Mouse (Mus musculus) MEL (cell line): ENCODE measurements around the gene Adcy7. TPM values are rescaled to one million over a fixed set of nuclear protein-coding genes. Genes with fewer than 3 reads are reported as not detected.

Experiments used
- DNase-seq: peaks from one replicate; pipeline ENCODE4 v3.0.0; 2011; ENCODE audit warnings: low read depth, low spot score
- H3K27ac ChIP-seq: 2 replicates; pipeline ENCODE4 v1.5.1; 2012; ENCODE audit warnings: low read depth, mild to moderate bottlenecking, control low read depth, low read length, moderate library complexity; ENCODE audit not compliant: control insufficient read depth
- H3K27me3 ChIP-seq, 2 experiments: fragments of 150-350 bp in 1 of 2; sonication (generic) in 1 of 2; 2 replicates each; pipeline ENCODE4 v1.6.1; 2012; ENCODE audit warnings: low read length in 2 of 2, mild to moderate bottlenecking in 2 of 2, improper control_type of control experiment in 1 of 2, moderate library complexity in 1 of 2; ENCODE audit not compliant: insufficient read depth in 2 of 2, control insufficient read depth in 1 of 2
- H3K36me3 ChIP-seq, 2 experiments: 2 replicates each; pipeline ENCODE4 v1.6.1; 2012 to 2014; ENCODE audit warnings: low read length in 2 of 2, improper control_type of control experiment in 1 of 2, inconsistent platforms in 1 of 2, mild to moderate bottlenecking in 1 of 2; ENCODE audit not compliant: insufficient read depth in 2 of 2, control insufficient read depth in 1 of 2
- H3K4me1 ChIP-seq, 2 experiments: fragments of 150-350 bp in 1 of 2; sonication (generic) in 1 of 2; 2 replicates each; pipeline ENCODE4 v1.6.1; 2012; ENCODE audit warnings: low read length in 2 of 2, improper control_type of control experiment in 1 of 2, mild to moderate bottlenecking in 1 of 2; ENCODE audit not compliant: insufficient read depth in 2 of 2, control insufficient read depth in 1 of 2
- H3K4me3 ChIP-seq, 2 experiments: fragments of 150-350 bp in 1 of 2; sonication (generic) in 1 of 2; 2 replicates each; pipeline ENCODE4 v1.5.1; 2012; ENCODE audit warnings: low read depth in 2 of 2, low read length in 2 of 2, mild to moderate bottlenecking in 2 of 2, moderate library complexity in 2 of 2, control low read depth in 1 of 2, improper control_type of control experiment in 1 of 2; ENCODE audit not compliant: control insufficient read depth in 1 of 2, insufficient read depth in 1 of 2
- H3K79me2 ChIP-seq: 2 replicates; pipeline ENCODE4 v1.6.1; 2012; ENCODE audit warnings: mild to moderate bottlenecking, low read length, moderate library complexity; ENCODE audit not compliant: control insufficient read depth, poor library complexity, insufficient read depth
- H3K9ac ChIP-seq: 2 replicates; pipeline ENCODE4 v1.6.1; 2012; ENCODE audit warnings: low read depth, mild to moderate bottlenecking, control low read depth, low read length, moderate library complexity; ENCODE audit not compliant: control insufficient read depth, poor library complexity, severe bottlenecking
- H3K9me3 ChIP-seq: fragments of 150-350 bp; sonication (generic); replicated peaks from 2 replicates; pipeline ENCODE4 v1.6.1; 2012; ENCODE audit warnings: mild to moderate bottlenecking, low read length, improper control_type of control experiment, moderate library complexity; ENCODE audit not compliant: insufficient read depth
- BHLHE40 ChIP-seq: IDR thresholded peaks from 2 replicates; pipeline ENCODE4 v1.6.1; 2012; ENCODE audit warnings: low read depth, mild to moderate bottlenecking, inconsistent platforms, low read length, improper control_type of control experiment, borderline replicate concordance
- CHD2 ChIP-seq: IDR thresholded peaks from 2 replicates; pipeline ENCODE4 v1.6.1; 2011; ENCODE audit warnings: low read length, improper control_type of control experiment
- CTCF ChIP-seq, 3 experiments: IDR thresholded peaks in 2 of 3; conservative IDR thresholded peaks in 1 of 3; 2 replicates each; pipeline ENCODE4 v1.5.1; 2011 to 2012; ENCODE audit warnings: low read length in 3 of 3, low read depth in 2 of 3, mild to moderate bottlenecking in 2 of 3, improper control_type of control experiment in 1 of 3, inconsistent platforms in 1 of 3, mixed read lengths in 1 of 3, moderate library complexity in 1 of 3; ENCODE audit not compliant: control insufficient read depth in 1 of 3, insufficient read depth in 1 of 3, poor library complexity in 1 of 3, severe bottlenecking in 1 of 3
- EP300 ChIP-seq, 2 experiments: IDR thresholded peaks; 2 replicates each; pipeline ENCODE4 v1.6.1; 2011; ENCODE audit warnings: improper control_type of control experiment in 2 of 2, low read length in 2 of 2, low read depth in 1 of 2, mild to moderate bottlenecking in 1 of 2
- ETS1 ChIP-seq: IDR thresholded peaks from 2 replicates; pipeline ENCODE4 v1.6.1; 2012; ENCODE audit warnings: low read depth, mild to moderate bottlenecking, inconsistent platforms, low read length, improper control_type of control experiment, moderate library complexity
- GABPA ChIP-seq: IDR thresholded peaks from 2 replicates; pipeline ENCODE4 v1.6.1; 2012; ENCODE audit warnings: low read depth, mild to moderate bottlenecking, inconsistent platforms, low read length, improper control_type of control experiment, moderate library complexity
- GATA1 ChIP-seq: IDR thresholded peaks from 2 replicates; pipeline ENCODE4 v1.6.1; 2011; ENCODE audit warnings: low read depth, low read length, improper control_type of control experiment
- JUND ChIP-seq: IDR thresholded peaks from 2 replicates; pipeline ENCODE4 v1.6.1; 2011; ENCODE audit warnings: low read depth, mild to moderate bottlenecking, improper control_type of control experiment, low read length
- KAT2A ChIP-seq: conservative IDR thresholded peaks from 2 replicates; pipeline ENCODE4 v1.6.1; 2012; ENCODE audit warnings: low read depth, low read length, improper control_type of control experiment, inconsistent platforms
- MAFK ChIP-seq: IDR thresholded peaks from 2 replicates; pipeline ENCODE4 v1.6.1; 2011; ENCODE audit warnings: low read depth, mild to moderate bottlenecking, low read length, improper control_type of control experiment, borderline replicate concordance
- MAX ChIP-seq: IDR thresholded peaks from 2 replicates; pipeline ENCODE4 v1.6.1; 2011; ENCODE audit warnings: low read length, improper control_type of control experiment
- MXI1 ChIP-seq: IDR thresholded peaks from 2 replicates; pipeline ENCODE4 v1.6.1; 2011; ENCODE audit warnings: mild to moderate bottlenecking, low read depth, low read length, improper control_type of control experiment
- MYC ChIP-seq: IDR thresholded peaks from 2 replicates; pipeline ENCODE4 v1.6.1; 2011; ENCODE audit warnings: low read depth, mild to moderate bottlenecking, low read length, improper control_type of control experiment, moderate library complexity
- NELFE ChIP-seq: IDR thresholded peaks from 2 replicates; pipeline ENCODE4 v1.6.1; 2011; ENCODE audit warnings: low read depth, low read length, improper control_type of control experiment
- POLR2A ChIP-seq, 2 experiments: IDR thresholded peaks; 2 replicates each; pipeline ENCODE4 v1.6.1; 2011 to 2012; ENCODE audit warnings: low read length in 2 of 2, mild to moderate bottlenecking in 2 of 2, control low read depth in 1 of 2, improper control_type of control experiment in 1 of 2, low read depth in 1 of 2, moderate library complexity in 1 of 2; ENCODE audit not compliant: control insufficient read depth in 1 of 2, insufficient read depth in 1 of 2, poor library complexity in 1 of 2
- POLR2AphosphoS5 ChIP-seq: IDR thresholded peaks from 2 replicates; pipeline ENCODE4 v1.6.1; 2012; ENCODE audit warnings: low read depth, borderline replicate concordance, mild to moderate bottlenecking, inconsistent platforms, low read length, moderate library complexity, mixed read lengths
- RAD21 ChIP-seq: IDR thresholded peaks from 2 replicates; pipeline ENCODE4 v1.6.1; 2011; ENCODE audit warnings: mild to moderate bottlenecking, low read depth, low read length, improper control_type of control experiment
- RCOR1 ChIP-seq: IDR thresholded peaks from 2 replicates; pipeline ENCODE4 v1.6.1; 2012; ENCODE audit warnings: low read depth, mild to moderate bottlenecking, inconsistent platforms, low read length, improper control_type of control experiment
- SIN3A ChIP-seq: IDR thresholded peaks from 2 replicates; pipeline ENCODE4 v1.6.1; 2012; ENCODE audit warnings: low read length, improper control_type of control experiment, inconsistent platforms
- SMC3 ChIP-seq: IDR thresholded peaks from 2 replicates; pipeline ENCODE4 v1.6.1; 2011; ENCODE audit warnings: low read depth, low read length, improper control_type of control experiment
- TAL1 ChIP-seq: IDR thresholded peaks from 2 replicates; pipeline ENCODE4 v1.6.1; 2012; ENCODE audit warnings: mild to moderate bottlenecking, inconsistent platforms, low read length, moderate library complexity, mixed read lengths
- TCF12 ChIP-seq: IDR thresholded peaks from 2 replicates; pipeline ENCODE4 v1.6.1; 2014; ENCODE audit warnings: low read depth, mild to moderate bottlenecking, inconsistent platforms, low read length, improper control_type of control experiment, moderate library complexity
- USF1 ChIP-seq: IDR thresholded peaks from 2 replicates; pipeline ENCODE4 v1.6.1; 2014; ENCODE audit warnings: low read depth, mild to moderate bottlenecking, inconsistent platforms, low read length, improper control_type of control experiment, moderate library complexity
- ZC3H11A ChIP-seq: IDR thresholded peaks from 2 replicates; pipeline ENCODE4 v1.6.1; 2012; ENCODE audit warnings: low read depth, mild to moderate bottlenecking, inconsistent platforms, low read length, improper control_type of control experiment
- ZKSCAN1 ChIP-seq: IDR thresholded peaks from 2 replicates; pipeline ENCODE4 v1.6.1; 2012; ENCODE audit warnings: low read depth, mild to moderate bottlenecking, inconsistent platforms, low read length, improper control_type of control experiment, moderate library complexity
- ZMIZ1 ChIP-seq: IDR thresholded peaks from 2 replicates; pipeline ENCODE4 v1.6.1; 2012; ENCODE audit warnings: low read depth, mild to moderate bottlenecking, inconsistent platforms, low read length, improper control_type of control experiment, moderate library complexity
- ZNF384 ChIP-seq: IDR thresholded peaks from 2 replicates; pipeline ENCODE4 v1.6.1; 2012; ENCODE audit warnings: low read depth, mild to moderate bottlenecking, inconsistent platforms, low read length, improper control_type of control experiment
- polyA plus RNA-seq, 2 experiments: library from polyadenylated mRNA; stranded (reverse) in 1 of 2; unstranded in 1 of 2; fragments of >175 nt in 1 of 2; fragments of >200 nt in 1 of 2; gene quantifications; 2 replicates each; pipeline versions ENCODE4 v1.2.1 to v1.2.4; 2012; ENCODE audit warnings: low replicate concordance in 2 of 2, low read depth in 1 of 2; ENCODE audit not compliant: insufficient read length in 2 of 2, insufficient read depth in 1 of 2, missing spikeins in 1 of 2
- total RNA-seq: library from RNA; depleted of rRNA; stranded (reverse); fragments of 300-350 nt; gene quantifications from 2 replicates; pipeline ENCODE4 v1.2.3, GENCODE M21; 2012

Adcy7 gene
- total and polyA plus RNA-seq, 3 experiments, result 62.9 to 83.7 TPM; not detected in 1

DNA sequence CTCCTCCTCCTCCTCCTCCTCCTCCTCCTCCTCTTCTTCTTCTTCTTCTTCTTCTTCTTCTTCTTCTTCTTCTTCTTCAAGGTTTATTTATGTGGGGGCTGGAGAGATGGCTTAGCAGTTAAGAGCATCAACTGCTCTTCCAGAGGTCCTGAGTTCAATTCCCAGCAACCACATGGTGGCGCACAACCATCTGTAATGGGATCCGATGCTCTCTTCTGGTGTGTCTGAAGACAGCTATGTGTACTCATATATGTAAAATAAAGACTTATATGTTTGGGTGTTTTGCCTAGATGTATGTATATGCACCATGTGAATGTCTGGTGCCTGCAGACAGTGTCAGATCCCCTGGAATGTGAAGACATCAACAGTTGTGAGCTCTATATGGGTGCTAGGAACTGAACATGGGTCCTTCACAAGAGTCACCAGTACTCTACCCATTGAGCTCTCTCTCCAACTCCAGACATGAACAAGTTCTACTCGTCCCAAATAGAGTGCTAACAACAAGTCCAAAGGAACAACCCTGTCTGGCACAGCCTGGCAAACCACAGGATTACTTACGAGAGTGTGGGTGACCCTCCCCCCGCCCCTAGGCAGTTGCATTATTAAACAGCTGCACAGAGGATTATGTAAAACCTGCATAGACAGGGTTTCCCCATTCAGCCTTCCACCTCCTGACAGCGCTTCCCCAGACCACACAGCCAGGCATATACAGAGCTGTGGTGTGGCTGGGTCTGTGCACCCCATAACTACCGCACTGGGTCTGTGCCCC, 2.9 kb upstream of the Adcy7 start:
- no peaks in the 10 kb centered on the region for H3K27me3 ChIP-seq
- TF ChIP-seq POLR2A (IDR thresholded peaks at IDR 0.05; ENCODE audit: control insufficient read depth in 1 of 2, insufficient read depth in 1 of 2, low read depth in 1 of 2, low read length in 2 of 2, poor library complexity in 1 of 2), result no peak
- TF ChIP-seq SMC3, result peak; percentile 81
- no peak for TF ChIP-seq USF1
- TF ChIP-seq MYC, result no peak
- TF ChIP-seq ETS1, result no peak
- no peak for TF ChIP-seq MXI1
- no peak for TF ChIP-seq ZMIZ1
- no peak for TF ChIP-seq GATA1
- no peak for TF ChIP-seq RCOR1
- TF ChIP-seq JUND, result no peak
- TF ChIP-seq ZKSCAN1, result no peak
- TF ChIP-seq RAD21, result peak; percentile 70
- no peak for TF ChIP-seq KAT2A
- no peak for TF ChIP-seq NELFE
- no peak for TF ChIP-seq TCF12
- peak; percentile 45 to 66 (median 53); a peak in 5 of 6 replicates for TF ChIP-seq CTCF (IDR thresholded peaks at IDR 0.05 in 2 of 3, conservative IDR thresholded peaks at IDR 0.05 in 1 of 3; ENCODE audit: control insufficient read depth in 1 of 3, insufficient read depth in 1 of 3, low read depth in 2 of 3, low read length in 3 of 3, poor library complexity in 1 of 3, severe bottlenecking in 1 of 3)
- no peak for TF ChIP-seq EP300 (IDR thresholded peaks at IDR 0.05; ENCODE audit: low read depth in 1 of 2, low read length in 2 of 2)
- no peak for TF ChIP-seq POLR2AphosphoS5
- TF ChIP-seq CHD2, result no peak
- no peak for TF ChIP-seq MAFK
- TF ChIP-seq MAX, result no peak
- 0 out of 2 replicates have a peak, but pooled peaks have one; percentile 19 for TF ChIP-seq SIN3A
- no peak for TF ChIP-seq TAL1
- no peak for TF ChIP-seq ZNF384
- TF ChIP-seq BHLHE40, result no peak
- peak; percentile 81 for TF ChIP-seq ZC3H11A
- TF ChIP-seq GABPA, result no peak
- no peak overlapping the region for H3K4me3 ChIP-seq
- no peaks in the 10 kb centered on the region for H3K9me3 ChIP-seq
- H3K4me1 ChIP-seq, result peaks cover 4 to 11% of the 10 kb centered on the region in 2 experiments
- H3K27ac ChIP-seq, result no peak overlapping the region
- peak; percentile 42 for DNase-seq
- peaks cover 0 to 9% of the 10 kb centered on the region in 2 experiments; a peak in 2 of 4 replicates for H3K36me3 ChIP-seq
- no peak overlapping the region for H3K9ac ChIP-seq
- peaks cover 15% of the 10 kb centered on the region for H3K79me2 ChIP-seq
